Mouse (Mus musculus): ENCODE results near the gene Wasf2.
"Not testable (repeated sequence)": the region's sequence is repeated elsewhere in the genome, so short reads cannot be mapped to it uniquely, and the experiment has no call there.

The Wasf2 gene

DNA sequence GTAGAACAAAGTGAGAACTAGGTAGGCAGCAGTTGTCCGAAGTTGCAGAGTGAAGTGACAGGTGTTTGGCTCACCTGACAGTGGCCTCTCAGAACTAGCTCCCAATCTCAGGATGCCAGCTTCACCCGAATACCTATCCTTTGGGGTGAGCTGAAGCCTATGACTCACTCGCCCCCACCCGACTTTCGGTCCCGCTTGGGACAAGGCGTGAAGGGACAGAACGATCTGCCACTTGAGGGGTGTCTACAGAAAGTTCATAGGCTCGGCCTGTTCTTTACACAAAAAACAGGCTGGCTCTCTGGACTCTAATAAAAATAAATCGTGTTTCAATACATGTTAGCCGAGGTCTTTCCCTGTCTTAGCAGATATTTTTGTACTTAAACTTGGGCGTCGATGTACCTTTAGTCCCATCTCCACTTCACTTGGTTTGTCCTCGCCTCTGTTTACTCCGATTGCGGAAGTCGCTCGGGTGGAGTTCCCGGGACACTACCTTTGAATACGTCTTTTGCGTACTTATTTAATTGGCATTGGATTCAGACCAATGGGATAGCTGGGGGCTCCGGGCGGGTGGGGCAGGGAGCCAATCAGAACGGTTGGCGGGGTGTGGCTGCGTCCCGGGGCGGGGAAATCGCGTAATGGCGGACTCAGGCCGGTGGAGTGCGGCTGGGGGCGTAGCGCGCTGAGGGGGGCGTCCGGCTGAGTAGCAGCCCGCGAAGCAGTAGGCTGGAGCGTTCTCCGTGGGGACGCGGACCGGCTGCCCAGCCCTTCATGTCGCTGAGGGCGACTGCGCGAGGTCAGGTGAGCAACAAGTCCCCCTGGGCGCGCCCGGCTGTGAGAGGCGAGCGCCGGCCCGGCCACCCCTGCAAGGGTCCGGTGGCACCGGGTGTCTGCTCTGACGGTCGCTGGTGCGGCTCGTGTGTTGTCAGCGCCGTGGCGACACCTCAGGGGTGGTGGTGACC is at the start of gene Wasf2:
Gene Wasf2, plus strand, starts transcription at position 575 of the 959 bp plus-strand sequence.
- in situ Hi-C loops (cut with MboI, MseI): loop anchor here (5.0 kb wide), 1 partner anchor 47 kb away; no protein-coding TSS in a partner anchor

DNA sequence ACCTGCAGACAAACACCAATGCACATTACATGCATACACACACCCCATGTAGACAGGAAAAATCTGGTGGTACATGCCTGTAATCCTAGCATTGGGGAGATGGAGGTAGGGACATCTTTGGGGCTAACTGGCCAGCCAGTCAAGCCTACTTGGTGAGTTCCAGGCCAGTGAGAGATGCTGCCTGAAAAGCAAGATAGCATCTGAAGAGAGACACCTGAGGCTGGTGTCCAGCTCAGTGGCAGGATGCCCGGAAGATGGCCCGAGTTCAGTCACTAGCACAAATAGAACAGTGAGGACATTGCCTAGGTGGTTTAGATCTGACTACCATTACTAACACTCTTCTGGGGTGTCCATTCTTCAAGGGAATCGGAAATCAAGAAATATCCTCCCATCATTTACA is 49.4 kb upstream of the Wasf2 start:
- in situ Hi-C loops (cut with MboI, MseI): no loop called here

DNA sequence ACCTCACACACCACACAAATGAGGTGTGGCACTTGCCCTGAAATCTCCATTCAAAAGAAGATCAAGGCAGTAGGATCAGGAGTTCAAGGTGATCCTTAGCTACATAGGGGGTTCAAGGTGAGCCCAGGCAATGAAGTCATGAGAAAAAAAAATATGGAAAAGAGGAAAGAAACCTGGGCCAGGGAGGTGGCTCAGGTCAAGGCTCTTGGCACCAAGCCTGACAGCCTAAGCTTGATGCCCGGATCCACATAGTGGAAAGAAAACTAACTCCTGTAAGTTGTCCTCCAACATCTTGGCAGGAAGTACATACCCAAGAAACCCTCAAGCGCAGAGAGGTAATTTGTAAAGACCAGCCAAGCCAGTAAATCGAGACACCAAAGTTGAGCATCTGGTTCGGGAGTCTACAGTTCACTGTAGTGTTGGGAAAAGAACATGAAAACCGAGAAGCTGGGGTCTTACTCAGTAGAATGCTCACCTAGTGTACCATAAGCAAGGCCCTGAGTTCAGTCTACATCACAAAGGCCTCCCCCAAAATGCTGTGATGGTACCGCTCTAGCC is 48.0 kb upstream of the Wasf2 start:
- in situ Hi-C loops (cut with MboI, MseI): no loop called here

DNA sequence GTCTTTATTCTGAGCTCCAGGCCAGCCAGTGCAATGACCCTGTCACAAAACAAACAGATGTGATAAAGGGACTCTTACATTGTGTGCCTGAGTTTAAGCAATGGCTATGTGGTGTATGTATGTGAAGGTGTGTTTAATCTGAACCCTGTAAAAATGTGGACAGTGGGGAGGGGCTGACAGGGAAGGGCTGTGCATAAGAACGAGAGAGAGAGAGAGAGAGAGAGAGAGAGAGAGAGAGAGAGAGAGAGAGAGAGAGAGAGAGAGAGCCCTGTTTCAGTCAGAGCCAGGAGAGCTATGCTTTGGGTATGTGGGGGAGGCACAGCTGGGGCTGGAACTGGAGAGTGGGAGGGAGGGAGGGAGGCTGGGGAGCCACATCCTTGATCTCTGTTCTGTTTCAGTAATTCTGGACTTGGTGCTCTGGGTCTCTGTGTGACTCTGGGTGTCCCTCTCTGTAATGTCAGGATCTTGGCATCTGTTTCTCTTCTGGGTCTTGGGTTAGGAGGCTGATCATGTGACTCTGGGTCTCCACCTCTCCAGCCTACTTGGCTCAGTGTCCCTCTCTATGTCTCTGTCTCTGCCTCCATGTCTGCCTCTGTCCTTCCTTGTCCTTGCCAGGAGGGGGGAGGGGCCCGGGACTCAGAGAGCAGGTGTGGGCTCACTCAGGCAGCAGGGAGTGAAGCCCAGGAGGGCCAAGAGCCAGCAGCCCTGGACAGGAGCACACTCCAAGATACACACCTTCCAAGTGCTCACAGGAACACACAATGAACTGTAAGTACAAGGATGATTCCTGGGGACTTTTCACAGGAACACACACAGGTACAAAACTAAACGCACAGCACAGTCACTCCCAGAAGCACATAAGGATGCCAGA is 46.1 kb upstream of the Wasf2 start:
- in situ Hi-C loops (cut with MboI, MseI): no loop called here

DNA sequence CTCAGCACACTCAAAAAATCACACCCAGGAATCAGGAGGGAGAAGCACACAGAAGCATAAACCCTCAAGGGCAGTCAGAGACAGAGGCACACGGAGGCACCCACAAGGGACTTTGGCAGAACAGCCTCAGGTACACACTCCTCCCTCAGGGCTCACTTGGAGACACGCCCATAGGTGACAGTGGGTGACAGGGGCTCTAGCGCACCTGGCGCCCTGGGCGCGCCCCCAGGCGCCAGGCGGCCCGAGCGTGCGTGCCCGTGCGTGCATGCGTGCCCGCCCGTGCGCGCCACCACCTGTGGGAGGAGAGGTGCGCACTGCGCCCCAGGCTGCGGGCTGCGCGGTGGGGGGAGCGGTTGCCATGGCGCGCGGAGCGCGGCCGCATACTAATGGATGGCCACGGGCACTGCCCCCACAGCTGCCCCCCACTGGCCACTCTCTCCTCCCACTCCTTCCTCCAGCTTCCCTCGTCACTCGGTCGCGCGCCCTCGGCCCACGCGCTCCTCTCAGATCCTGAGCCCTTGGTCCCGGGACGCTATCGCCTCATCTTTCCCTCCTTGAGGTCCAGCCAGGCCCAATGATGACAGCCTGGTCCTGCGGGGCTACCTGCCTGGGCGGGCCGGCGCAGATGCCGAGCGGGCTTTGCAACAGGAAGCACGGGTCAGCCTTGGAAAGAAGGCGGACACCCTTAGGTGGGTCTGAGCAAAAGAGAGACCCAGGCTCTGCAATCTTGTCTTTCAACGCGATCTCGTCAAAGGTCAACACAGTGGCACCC is 45.1 kb upstream of the Wasf2 start:
- in situ Hi-C loops (cut with MboI, MseI): no loop called here

DNA sequence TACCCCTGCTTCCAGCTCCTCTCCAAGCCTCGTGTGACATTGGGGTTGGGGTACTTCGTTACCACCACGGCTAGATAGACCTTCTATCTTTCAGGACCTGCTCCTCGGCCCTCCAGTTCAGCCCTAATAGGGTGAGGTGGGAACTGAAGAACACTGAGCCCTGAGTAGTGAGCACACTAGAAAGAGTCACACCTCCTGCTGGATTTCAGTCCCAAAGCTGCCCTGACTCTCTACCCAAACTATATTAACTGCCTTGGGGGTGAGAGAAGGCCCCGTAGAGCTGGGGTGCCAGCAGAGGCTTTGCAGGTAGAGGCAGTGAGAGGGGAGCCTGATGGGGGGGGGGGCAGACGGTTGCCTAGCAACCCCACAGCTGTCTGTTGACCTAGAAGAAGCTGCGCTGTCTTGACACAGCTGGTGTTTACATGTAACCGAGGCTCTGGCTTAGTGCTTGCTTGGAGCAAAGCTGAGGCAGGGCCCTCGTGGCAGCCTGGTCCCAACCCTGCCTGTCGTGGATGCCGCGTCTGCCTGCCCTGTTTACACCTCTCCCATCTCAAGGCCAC is 44.4 kb upstream of the Wasf2 start:
- in situ Hi-C loops (cut with MboI, MseI): no loop called here

DNA sequence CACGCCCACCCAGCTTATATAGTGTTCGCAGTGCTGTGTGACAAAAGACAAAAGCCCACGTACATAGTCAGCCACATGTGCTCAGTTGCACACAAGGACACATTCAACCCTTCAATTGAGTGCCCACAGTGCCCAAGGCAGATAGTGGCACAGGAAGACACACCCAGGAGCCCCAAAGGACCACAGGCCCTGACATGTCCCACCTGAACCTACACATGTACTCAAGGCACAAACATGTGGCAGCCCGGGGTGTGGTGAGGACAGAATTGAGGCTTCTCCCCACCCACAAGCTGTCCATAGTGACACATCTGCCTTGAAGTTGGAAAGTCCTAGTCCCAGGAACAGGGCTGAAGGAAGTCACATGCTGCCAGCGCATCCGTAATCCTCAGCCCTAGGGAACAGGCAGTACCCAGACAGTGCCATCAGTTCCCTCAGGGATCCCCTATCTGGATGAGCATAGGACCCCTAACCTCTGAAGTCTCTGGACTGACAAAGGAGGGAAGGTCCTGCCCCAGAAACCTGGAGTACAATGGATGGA is 43.1 kb upstream of the Wasf2 start:
- in situ Hi-C loops (cut with MboI, MseI): no loop called here

DNA sequence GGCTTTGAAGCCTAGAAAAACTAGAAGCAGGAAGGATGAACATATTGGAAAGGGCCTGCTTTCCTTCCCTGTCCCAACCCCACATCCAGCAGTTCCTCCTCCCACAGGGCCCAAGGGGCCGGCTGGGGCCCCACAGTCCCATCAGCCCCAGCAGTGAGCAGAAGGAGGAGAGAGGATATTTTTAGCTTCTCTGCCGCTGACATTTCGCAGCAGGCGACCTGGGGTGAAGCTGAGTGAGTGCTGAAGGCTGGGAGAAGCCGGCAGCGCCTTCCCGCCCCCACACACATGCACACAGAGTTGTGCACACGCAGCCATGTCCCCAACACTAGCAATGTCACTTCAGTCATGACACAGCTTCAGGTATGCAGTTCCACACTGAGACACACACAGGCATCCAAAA is 42.5 kb upstream of the Wasf2 start:
- in situ Hi-C loops (cut with MboI, MseI): no loop called here

DNA sequence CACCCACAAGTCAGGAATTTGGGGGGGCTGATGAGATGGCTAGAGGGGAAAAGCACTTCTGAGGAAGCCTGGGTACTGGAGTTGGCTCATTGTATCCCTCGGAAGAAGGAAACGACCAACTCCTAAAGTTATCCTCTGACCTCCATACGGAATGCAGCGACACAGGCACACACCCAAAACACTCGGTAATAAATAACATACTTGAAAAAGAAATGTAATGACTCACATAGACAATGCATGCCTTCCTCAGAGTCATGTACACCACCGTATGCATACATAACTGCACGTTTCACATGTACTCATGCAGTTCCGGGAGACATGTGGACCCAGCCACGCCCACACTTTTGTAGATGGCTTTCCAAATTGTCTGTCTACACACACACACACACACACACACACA is 41.0 kb upstream of the Wasf2 start:
- in situ Hi-C loops (cut with MboI, MseI): no loop called here

DNA sequence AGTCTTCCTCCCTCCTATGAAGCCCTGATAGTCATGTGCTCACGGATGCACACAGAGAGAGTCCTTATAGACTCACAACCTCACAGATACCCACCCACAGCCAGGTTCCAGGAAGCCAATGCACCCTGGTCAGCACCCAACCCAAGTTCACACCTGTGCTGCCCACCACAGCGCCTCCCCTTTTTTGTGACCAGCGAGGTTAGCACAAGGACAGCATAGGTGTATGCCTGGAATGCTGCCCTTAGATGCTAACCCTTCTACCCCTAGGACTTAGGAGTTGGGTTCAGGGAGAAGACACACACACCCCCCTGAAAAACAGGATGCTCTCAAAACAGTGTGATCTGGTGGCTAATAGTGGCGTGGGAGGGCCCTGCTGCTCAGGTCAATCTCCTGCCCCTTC is 40.5 kb upstream of the Wasf2 start:
- in situ Hi-C loops (cut with MboI, MseI): no loop called here

DNA sequence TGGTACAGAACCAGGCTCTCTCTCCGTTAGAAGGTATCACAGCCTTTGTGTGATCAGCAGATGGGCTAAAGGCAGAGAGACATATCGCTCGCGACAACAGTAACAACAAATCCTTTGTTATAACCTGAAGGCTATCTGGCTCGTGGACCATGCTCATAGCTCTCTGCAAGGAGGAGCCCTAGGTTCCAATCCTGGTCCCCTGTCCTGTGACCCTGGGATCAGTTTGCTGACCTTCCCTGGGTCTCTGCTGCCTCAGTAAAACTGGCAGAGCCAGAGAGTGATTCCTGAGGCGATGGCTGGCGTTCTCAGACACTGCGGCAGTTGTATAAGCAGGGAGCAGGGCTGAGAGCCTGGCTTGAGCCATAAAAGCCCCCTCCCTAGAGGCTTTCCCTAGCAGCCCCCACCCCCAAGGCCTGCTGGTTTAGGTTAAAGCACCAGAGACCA is 40.0 kb upstream of the Wasf2 start:
- in situ Hi-C loops (cut with MboI, MseI): no loop called here

DNA sequence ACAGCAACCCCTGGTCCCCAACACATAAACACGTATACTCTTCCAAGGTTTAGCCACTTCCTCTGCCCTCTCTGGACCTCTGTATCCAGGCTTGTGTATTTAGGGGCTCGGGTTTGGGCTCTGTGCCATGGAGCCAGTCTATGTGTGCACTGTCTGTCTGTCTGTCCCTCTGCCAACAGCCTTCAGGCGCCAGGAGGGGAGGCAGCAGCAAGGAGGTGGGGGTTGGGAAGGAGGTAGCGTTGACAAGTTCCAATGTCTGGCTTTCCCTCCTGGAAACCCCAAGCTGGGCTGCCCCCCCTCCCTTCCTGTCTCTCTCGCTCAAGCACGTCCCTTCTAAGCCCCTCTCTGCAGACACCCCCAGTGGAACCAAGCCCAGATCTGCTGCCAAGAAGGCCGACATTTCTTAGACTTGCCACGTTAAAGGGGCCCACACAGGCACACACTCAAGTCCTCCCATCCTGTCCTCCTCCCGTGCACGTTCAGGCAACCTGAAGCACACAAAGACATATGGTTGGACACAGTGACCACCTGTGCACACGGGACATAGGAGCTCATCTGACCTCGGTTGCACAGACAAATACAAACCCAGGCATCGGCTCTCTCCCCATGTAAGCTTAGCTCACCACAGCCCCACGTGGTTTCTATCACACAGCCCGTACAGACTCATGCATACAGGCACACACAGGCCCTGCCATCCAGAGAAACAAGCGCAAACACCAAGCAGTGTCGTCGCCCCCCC is 39.4 kb upstream of the Wasf2 start:
- in situ Hi-C loops (cut with MboI, MseI): no loop called here

DNA sequence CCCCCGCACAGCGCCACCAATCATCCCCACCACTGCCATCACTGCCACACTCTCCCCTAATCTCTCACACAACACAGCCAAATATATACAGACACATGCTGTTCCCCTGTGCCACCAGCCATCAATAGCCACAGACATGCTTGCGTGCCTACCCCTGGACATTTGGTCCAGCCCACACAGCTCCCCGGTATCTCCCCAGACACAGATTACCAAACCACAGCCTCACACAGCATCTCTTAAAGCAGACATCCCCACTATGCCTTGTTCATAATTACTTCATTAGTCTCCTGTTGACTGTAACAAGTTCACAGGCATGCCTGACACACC is 38.9 kb upstream of the Wasf2 start:
- in situ Hi-C loops (cut with MboI, MseI): no loop called here

DNA sequence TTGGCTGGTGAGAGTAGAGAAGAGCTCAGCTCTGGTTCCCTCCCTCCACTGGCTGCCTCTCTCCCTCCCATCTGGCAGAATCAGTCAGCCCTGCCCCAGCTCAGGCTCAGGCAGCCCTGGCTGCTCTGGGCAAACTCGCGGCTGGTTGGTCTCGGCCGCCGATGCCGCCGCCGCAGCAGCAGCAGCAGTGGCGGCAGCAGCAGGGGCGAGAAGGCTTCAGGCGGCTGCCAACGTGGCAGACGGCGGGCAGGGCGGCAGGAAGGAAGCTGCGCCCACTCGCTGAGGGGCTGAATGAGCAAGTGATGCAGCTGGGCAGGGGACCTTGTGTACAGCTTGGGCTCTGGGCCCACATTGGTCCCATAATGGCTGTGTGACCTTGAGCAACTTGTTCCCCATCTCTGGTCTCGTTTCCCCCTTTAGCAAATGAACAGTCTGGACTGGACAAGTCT is 37.8 kb upstream of the Wasf2 start:
- in situ Hi-C loops (cut with MboI, MseI): no loop called here

DNA sequence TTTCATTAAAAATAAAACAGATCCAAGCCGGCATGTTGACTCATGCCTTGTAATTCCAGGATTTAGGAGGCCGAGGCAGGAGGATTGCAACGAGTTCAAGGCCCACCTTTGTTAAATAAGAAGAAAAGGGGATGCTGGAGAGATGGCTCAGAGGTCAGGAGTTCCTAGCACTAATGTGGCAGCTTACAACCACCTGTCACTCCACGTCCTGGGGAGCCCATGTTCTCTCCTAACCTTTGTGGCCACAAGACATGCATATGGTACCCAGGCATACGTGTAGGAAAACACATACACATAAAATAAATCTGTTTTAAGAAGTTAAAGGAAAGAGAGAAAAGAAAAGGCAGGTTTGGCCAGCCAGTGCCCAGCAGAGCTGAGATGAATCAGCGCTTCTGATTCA is 37.2 kb upstream of the Wasf2 start:
- in situ Hi-C loops (cut with MboI, MseI): no loop called here

DNA sequence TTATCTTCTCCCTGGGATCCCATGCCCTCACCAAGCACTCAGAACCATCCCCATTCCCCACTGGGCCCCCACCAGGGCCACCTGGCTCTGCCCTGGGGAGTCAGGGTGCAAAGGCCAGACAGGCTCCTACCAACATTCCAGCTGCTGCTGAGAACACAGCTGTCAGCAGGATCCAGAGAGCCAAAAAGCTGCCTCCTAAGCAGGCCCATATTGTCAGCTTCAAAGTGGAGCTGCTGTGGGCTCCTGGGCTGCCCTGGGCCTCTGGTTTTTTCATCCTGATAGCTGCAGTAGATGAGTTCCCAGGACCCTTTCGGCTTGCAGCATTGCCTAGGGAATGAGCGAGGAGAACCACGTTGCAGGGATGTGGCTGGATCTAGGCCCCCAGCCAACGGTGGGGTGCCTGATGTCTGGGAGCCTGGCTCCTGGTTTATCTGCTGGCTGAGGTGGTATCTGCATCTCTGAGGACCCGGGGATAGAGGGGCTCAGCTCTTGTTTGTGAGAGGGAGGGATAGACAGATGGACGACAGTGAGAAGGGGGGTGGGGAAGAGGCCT is 36.7 kb upstream of the Wasf2 start:
- in situ Hi-C loops (cut with MboI, MseI): no loop called here

DNA sequence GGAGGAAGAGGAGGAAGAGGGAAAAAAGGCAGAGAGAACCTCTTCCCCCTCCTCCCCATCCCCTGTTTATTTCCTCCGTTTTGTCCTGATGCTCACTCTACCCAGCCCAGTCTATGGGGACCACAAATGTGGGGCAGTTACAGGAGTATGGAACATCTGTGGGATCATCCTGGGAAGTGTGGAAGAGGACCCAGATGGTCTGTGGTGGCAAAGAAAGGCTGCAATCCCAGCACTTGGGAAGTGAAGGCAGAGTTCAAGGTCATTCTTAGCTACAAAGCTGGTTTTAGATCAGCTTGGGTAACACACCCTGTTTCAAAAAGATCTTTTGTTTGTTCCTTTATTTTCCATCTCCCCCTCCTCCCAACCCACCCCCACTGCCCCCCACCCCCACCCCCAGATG is 36.0 kb upstream of the Wasf2 start:
- in situ Hi-C loops (cut with MboI, MseI): no loop called here

DNA sequence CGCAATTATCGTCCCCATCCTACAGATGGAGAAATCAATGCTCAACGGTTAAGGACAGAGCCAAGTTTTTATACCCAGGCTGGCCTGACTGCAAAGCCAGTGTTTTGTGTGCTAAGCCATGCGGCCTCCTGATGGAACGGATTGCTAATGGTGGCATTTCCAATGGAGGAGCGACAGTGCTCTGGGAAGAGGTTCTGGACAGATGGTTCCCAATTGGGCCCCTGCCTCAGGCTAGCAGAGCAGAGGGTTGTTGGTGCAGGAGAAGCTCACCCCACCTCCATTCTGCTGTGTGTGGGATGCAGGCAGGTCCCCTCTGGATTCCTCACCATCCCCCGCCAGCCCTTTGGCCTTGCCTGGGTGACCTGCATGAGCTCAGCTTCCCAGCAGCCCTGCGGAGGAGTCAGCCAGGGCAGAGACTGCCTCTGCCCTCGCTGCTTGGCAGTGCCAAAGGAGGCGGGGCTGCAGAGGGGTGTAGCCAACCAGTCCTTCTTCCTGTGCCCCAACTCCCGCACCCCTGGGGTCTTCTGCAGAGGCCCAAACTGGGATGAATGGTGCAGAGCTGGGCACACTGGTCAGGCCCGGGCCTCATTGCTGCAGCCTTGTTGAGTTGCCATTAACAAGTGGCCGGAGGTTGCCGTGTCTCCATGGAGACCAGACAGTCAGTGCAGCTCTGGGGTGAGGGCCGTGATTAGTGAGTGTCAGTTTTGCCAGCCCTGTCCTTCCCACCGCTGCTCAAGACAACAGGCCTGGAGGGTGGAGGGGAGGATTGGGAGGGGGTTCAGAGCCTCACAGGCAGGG is 35.2 kb upstream of the Wasf2 start:
- in situ Hi-C loops (cut with MboI, MseI): no loop called here

DNA sequence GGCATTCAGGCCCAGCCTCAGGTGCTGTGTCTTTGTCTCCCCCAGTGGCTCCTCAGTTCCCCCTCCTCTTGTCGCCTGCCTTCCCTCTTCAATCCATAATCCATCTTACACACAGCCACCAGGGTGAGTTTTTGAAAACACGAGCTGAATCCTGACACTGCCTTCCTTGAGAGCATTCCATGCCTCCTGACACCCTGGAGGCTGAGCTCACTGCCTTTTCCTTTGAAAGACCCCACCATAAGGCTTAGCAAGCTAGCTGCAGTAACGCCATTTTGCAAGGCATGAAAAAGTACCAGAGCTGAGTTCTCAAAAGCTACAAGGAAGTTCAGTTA is 34.6 kb upstream of the Wasf2 start:
- in situ Hi-C loops (cut with MboI, MseI): not testable (repeated sequence)

Data from T-helper 1 cell (primary cell).